Mouse (Mus musculus) liver, embryonic 13.5 days (tissue): Measurements from ENCODE around the gene Mob3b. TPM values are rescaled to one million over a fixed set of nuclear protein-coding genes. Genes with fewer than 3 reads are reported as not detected.

Source experiments
- ATAC-seq: fragments of 200-750 bp; cut with Nextera tagmentation; 2 replicates; pipeline ENCODE4 v1.8.0; 2017; ENCODE audit warnings: low read depth, mild to moderate bottlenecking, moderate number of reproducible peaks, moderate library complexity
- DNase-seq: peaks from one replicate; pipeline ENCODE4 v3.0.0; 2022
- H3K27ac ChIP-seq: fragments of 300-500 bp; sonication (generic); 2 replicates; pipeline ENCODE4 v1.5.1; 2015; ENCODE audit warnings: moderate library complexity, mild to moderate bottlenecking, inconsistent platforms
- H3K27me3 ChIP-seq: fragments of 300-500 bp; sonication (generic); 2 replicates; pipeline ENCODE4 v1.6.1; 2015; ENCODE audit warnings: mild to moderate bottlenecking, inconsistent platforms
- H3K36me3 ChIP-seq: fragments of 300-500 bp; sonication (generic); 2 replicates; pipeline ENCODE4 v1.6.1; 2015; ENCODE audit warnings: mild to moderate bottlenecking, inconsistent platforms
- H3K4me1 ChIP-seq: fragments of 300-500 bp; sonication (generic); replicated peaks from 2 replicates; pipeline ENCODE4 v1.6.1; 2015; ENCODE audit warnings: inconsistent platforms
- H3K4me2 ChIP-seq: fragments of 300-500 bp; sonication (generic); 2 replicates; pipeline ENCODE4 v1.6.1; 2015; ENCODE audit warnings: inconsistent platforms, mild to moderate bottlenecking, moderate library complexity
- H3K4me3 ChIP-seq: fragments of 300-500 bp; sonication (generic); replicated peaks from 2 replicates; pipeline ENCODE4 v1.5.1; 2015; ENCODE audit warnings: mild to moderate bottlenecking, inconsistent platforms
- H3K9ac ChIP-seq: fragments of 300-500 bp; sonication (generic); 2 replicates; pipeline ENCODE4 v1.6.1; 2015; ENCODE audit warnings: mild to moderate bottlenecking, inconsistent platforms
- H3K9me3 ChIP-seq: fragments of 300-500 bp; sonication (generic); replicated peaks from 2 replicates; pipeline ENCODE4 v1.6.1; 2016; ENCODE audit warnings: inconsistent platforms
- WGBS: fragments of 180-500 bp; shearing (Covaris S2); methylation state at CpG from one replicate; pipeline ENCODE4 v1.1.7; 2015; ENCODE audit not compliant: insufficient replicate concordance; 5-methylcytosine and 5-hydroxymethylcytosine counted together
- polyA plus RNA-seq: library from polyadenylated mRNA; unstranded; fragments of >200 nt; fragmentation: Nextera tagmentation; extraction: Ambion mirVana; gene quantifications from 2 replicates; pipeline ENCODE4 v1.2.1, GENCODE M21; 2015

Gene Mob3b
- 4.2 and 4.9 TPM in 2 replicates for polyA plus RNA-seq

GRCm38 (mm10) chr4:35156751-35157611 is at the start of gene Mob3b:
Gene Mob3b, minus strand, starts transcription at chr4:35157484.
- Histone ChIP-seq H3K36me3 (no peaks in the 10 kb centered on the region), H3K9me3 (no peaks in the 10 kb centered on the region), H3K4me1 (peaks cover 18% of the 10 kb centered on the region), H3K4me2 (peak within 1 kb of the TSS; percentile 80), H3K9ac (peak within 1 kb of the TSS; percentile 75), H3K27me3 (peaks cover 19% of the 10 kb centered on the region), H3K27ac (peak within 1 kb of the TSS; percentile 71), H3K4me3 (peak within 1 kb of the TSS; percentile 65)
- ATAC-seq (peak; percentile 72), DNase-seq (peak; percentile 57)
- WGBS = under 1% methylated on average over 50 of the region's 50 CpGs

GRCm38 (mm10) chr4:35204659-35205058 is 47.4 kb upstream of the Mob3b start:
- Histone ChIP-seq H3K36me3 (peaks cover 3% of the 10 kb centered on the region; the same call in 1 of the 2 replicates), H3K4me2 (no peak overlapping the region), H3K9me3 (no peaks in the 10 kb centered on the region), H3K4me1 (no peaks in the 10 kb centered on the region), H3K9ac (no peak overlapping the region), H3K27me3 (no peaks in the 10 kb centered on the region), H3K27ac (no peak overlapping the region), H3K4me3 (no peak overlapping the region)
- 56% methylated on average over 7 of the region's 7 CpGs for WGBS
- ATAC-seq (no peak), DNase-seq (no peak)

- no peak for DNase-seq
- H3K4me2 ChIP-seq = no peak overlapping the region
- H3K27me3 ChIP-seq = no peaks in the 10 kb centered on the region
- no peak overlapping the region for H3K9ac ChIP-seq
- 84% methylated on average over 2 of the region's 2 CpGs for WGBS
- H3K4me1 ChIP-seq = no peaks in the 10 kb centered on the region
- ATAC-seq = no peak
- peaks cover 3% of the 10 kb centered on the region; the same call in 1 of the 2 replicates for H3K36me3 ChIP-seq
- H3K27ac ChIP-seq = no peak overlapping the region
- no peaks in the 10 kb centered on the region for H3K9me3 ChIP-seq
- H3K4me3 ChIP-seq = no peak overlapping the region
These were observed 46.4 kb upstream of the Mob3b start for GRCm38 (mm10) chr4:35203724-35204123.

- ATAC-seq (peak; percentile 69), DNase-seq (no peak)
- H3K27me3 ChIP-seq = no peaks in the 10 kb centered on the region
- H3K9ac ChIP-seq = no peak overlapping the region
- no peak overlapping the region for H3K4me3 ChIP-seq
- H3K9me3 ChIP-seq = no peaks in the 10 kb centered on the region
- H3K4me1 ChIP-seq = no peaks in the 10 kb centered on the region
- 25% methylated on average over 5 of the region's 5 CpGs for WGBS
- H3K36me3 ChIP-seq = peaks cover 3% of the 10 kb centered on the region; the same call in 1 of the 2 replicates
- no peak overlapping the region for H3K4me2 ChIP-seq
- no peak overlapping the region for H3K27ac ChIP-seq
These were observed 44.4 kb upstream of the Mob3b start for GRCm38 (mm10) chr4:35201700-35202099.

- no peak overlapping the region for H3K27ac ChIP-seq
- DNase-seq = no peak
These were observed 35.4 kb upstream of the Mob3b start for GRCm38 (mm10) chr4:35192725-35193124.

GRCm38 (mm10) chr4:35189794-35190193 is 32.5 kb upstream of the Mob3b start:
- DNase-seq (no peak), ATAC-seq (no peak)
- Histone ChIP-seq H3K27ac (no peak overlapping the region), H3K9ac (no peak overlapping the region), H3K36me3 (no peaks in the 10 kb centered on the region), H3K4me3 (no peak overlapping the region), H3K4me1 (peaks cover 19% of the 10 kb centered on the region), H3K4me2 (no peak overlapping the region), H3K27me3 (no peaks in the 10 kb centered on the region), H3K9me3 (no peaks in the 10 kb centered on the region)
- 69% methylated on average over 5 of the region's 5 CpGs for WGBS

More at GRCm38 (mm10) chr4:35192725-35193124, 35.4 kb upstream of the Mob3b start:
- Histone ChIP-seq H3K4me3 (no peak overlapping the region), H3K36me3 (no peaks in the 10 kb centered on the region), H3K4me1 (peaks cover 16% of the 10 kb centered on the region), H3K9ac (no peak overlapping the region), H3K4me2 (no peak overlapping the region), H3K9me3 (no peaks in the 10 kb centered on the region), H3K27me3 (no peaks in the 10 kb centered on the region)
- ATAC-seq = no peak
- WGBS = 51% methylated on average over 7 of the region's 7 CpGs

- Histone ChIP-seq H3K9me3 (no peaks in the 10 kb centered on the region), H3K27me3 (no peaks in the 10 kb centered on the region), H3K4me3 (no peak overlapping the region), H3K27ac (no peak overlapping the region), H3K36me3 (no peaks in the 10 kb centered on the region), H3K4me2 (no peak overlapping the region), H3K4me1 (peaks cover 19% of the 10 kb centered on the region), H3K9ac (no peak overlapping the region)
- DNase-seq (no peak), ATAC-seq (peak; percentile 65)
- 43% methylated on average over 8 of the region's 8 CpGs for WGBS
These were observed 30.5 kb upstream of the Mob3b start for GRCm38 (mm10) chr4:35187617-35188326.

GRCm38 (mm10) chr4:35177926-35178645 is 20.8 kb upstream of the Mob3b start:
- Histone ChIP-seq H3K4me3 (no peak overlapping the region), H3K27me3 (no peaks in the 10 kb centered on the region), H3K9me3 (no peaks in the 10 kb centered on the region), H3K4me2 (no peak overlapping the region), H3K9ac (no peak overlapping the region), H3K27ac (no peak overlapping the region), H3K36me3 (no peaks in the 10 kb centered on the region), H3K4me1 (peaks cover 11% of the 10 kb centered on the region)
- no peak for ATAC-seq
- WGBS = 68% methylated on average over 12 of the region's 12 CpGs
- no peak for DNase-seq

- no peak for ATAC-seq
- WGBS = 54% methylated on average over 2 of the region's 2 CpGs
- Histone ChIP-seq H3K36me3 (no peaks in the 10 kb centered on the region), H3K9ac (no peak overlapping the region), H3K4me2 (no peak overlapping the region), H3K4me1 (peaks cover 11% of the 10 kb centered on the region), H3K9me3 (no peaks in the 10 kb centered on the region), H3K27ac (no peak overlapping the region), H3K27me3 (no peaks in the 10 kb centered on the region), H3K4me3 (no peak overlapping the region)
- no peak for DNase-seq
These were observed 18.3 kb upstream of the Mob3b start for GRCm38 (mm10) chr4:35175566-35175965.

GRCm38 (mm10) chr4:35173551-35173950 is 16.3 kb upstream of the Mob3b start:
- WGBS = 48% methylated on average over 1 of the region's 1 CpGs
- Histone ChIP-seq H3K4me2 (no peak overlapping the region), H3K9me3 (no peaks in the 10 kb centered on the region), H3K4me1 (peaks cover 11% of the 10 kb centered on the region), H3K4me3 (no peak overlapping the region), H3K27me3 (no peaks in the 10 kb centered on the region), H3K36me3 (no peaks in the 10 kb centered on the region), H3K9ac (no peak overlapping the region), H3K27ac (no peak overlapping the region)
- DNase-seq = no peak
- ATAC-seq = no peak

- Histone ChIP-seq H3K9ac (no peak overlapping the region), H3K9me3 (no peaks in the 10 kb centered on the region), H3K4me1 (peaks cover 9% of the 10 kb centered on the region), H3K27ac (no peak overlapping the region), H3K4me3 (no peak overlapping the region), H3K4me2 (no peak overlapping the region), H3K36me3 (no peaks in the 10 kb centered on the region), H3K27me3 (no peaks in the 10 kb centered on the region)
- WGBS = 61% methylated on average over 2 of the region's 2 CpGs
- ATAC-seq = no peak
- no peak for DNase-seq
These were observed 15.2 kb upstream of the Mob3b start for GRCm38 (mm10) chr4:35172471-35172870.
